Mouse (Mus musculus) c-Kit-positive CD71-negative TER-119-negative erythroid progenitor cells, embryonic 14.5 days (primary cell): Measurements from ENCODE around the gene Tpr.

Experiments
- DNase-seq: peaks from one replicate; pipeline ENCODE4 v3.0.0-alpha.2; 2013; ENCODE audit warnings: low read depth

Tpr gene

GRCm38 (mm10) chr1:150463068-150463467, 70.4 kb downstream of the Tpr start:
- no peak for DNase-seq

- no peak for DNase-seq
These were observed 71.1 kb downstream of the Tpr start for GRCm38 (mm10) chr1:150463691-150464090.

GRCm38 (mm10) chr1:150465364-150465763, 72.7 kb downstream of the Tpr start:
- no peak for DNase-seq

- no peak for DNase-seq
These were observed 73.5 kb downstream of the Tpr start, which contains the start of gene Prg4 for GRCm38 (mm10) chr1:150466132-150466531. Prg4 (minus strand) TSS chr1:150466165.

GRCm38 (mm10) chr1:150469992-150470391, 77.4 kb downstream of the Tpr start:
- no peak for DNase-seq

- DNase-seq, result no peak
These were observed 79.9 kb downstream of the Tpr start for GRCm38 (mm10) chr1:150472525-150472924.

GRCm38 (mm10) chr1:150480674-150481073, 88.0 kb downstream of the Tpr start:
- DNase-seq, result no peak

GRCm38 (mm10) chr1:150489148-150489547, 96.5 kb downstream of the Tpr start:
- no peak for DNase-seq

GRCm38 (mm10) chr1:150496626-150497302, 104.1 kb downstream of the Tpr start:
- DNase-seq, result no peak

- DNase-seq, result no peak
These were observed 105.1 kb downstream of the Tpr start for GRCm38 (mm10) chr1:150497690-150498089.

GRCm38 (mm10) chr1:150498177-150498576, 105.5 kb downstream of the Tpr start:
- DNase-seq, result no peak
